Mouse (Mus musculus) CH12.LX (cell line): Measurements from ENCODE around the gene Gstm1.

Source experiments
- CHD2 ChIP-seq: IDR thresholded peaks from 2 replicates; pipeline ENCODE4 v1.6.1; 2011; ENCODE audit warnings: low read length, improper control_type of control experiment
- CTCF ChIP-seq, 2 experiments: IDR thresholded peaks in 1 of 2; conservative IDR thresholded peaks in 1 of 2; 2 replicates each; pipeline ENCODE4 v1.5.1; 2011 to 2012; ENCODE audit warnings: low read depth in 2 of 2, low read length in 2 of 2, improper control_type of control experiment in 1 of 2, inconsistent platforms in 1 of 2, mild to moderate bottlenecking in 1 of 2, moderate library complexity in 1 of 2
- EP300 ChIP-seq: IDR thresholded peaks from 2 replicates; pipeline ENCODE4 v1.6.1; 2011; ENCODE audit warnings: low read length, improper control_type of control experiment
- GABPA ChIP-seq: IDR thresholded peaks from 2 replicates; pipeline ENCODE4 v1.6.1; 2012; ENCODE audit warnings: low read depth, low read length, improper control_type of control experiment, inconsistent platforms; ENCODE audit not compliant: insufficient replicate concordance
- HCFC1 ChIP-seq: IDR thresholded peaks from 2 replicates; pipeline ENCODE4 v1.6.1; 2012; ENCODE audit warnings: low read depth, mild to moderate bottlenecking, inconsistent platforms, low read length, improper control_type of control experiment
- IRF4 ChIP-seq: IDR thresholded peaks from 2 replicates; pipeline ENCODE4 v1.6.1; 2014; ENCODE audit warnings: low read depth, mild to moderate bottlenecking, inconsistent platforms, low read length, improper control_type of control experiment
- MYC ChIP-seq: IDR thresholded peaks from 2 replicates; pipeline ENCODE4 v1.6.1; 2011; ENCODE audit warnings: low read depth, mild to moderate bottlenecking, improper control_type of control experiment, low read length
- NRF1 ChIP-seq: IDR thresholded peaks from 2 replicates; pipeline ENCODE4 v1.6.1; 2014; ENCODE audit warnings: low read depth, mild to moderate bottlenecking, inconsistent platforms, low read length, improper control_type of control experiment, moderate library complexity
- POLR2A ChIP-seq: IDR thresholded peaks from 2 replicates; pipeline ENCODE4 v1.6.1; 2011; ENCODE audit warnings: low read depth, mild to moderate bottlenecking, improper control_type of control experiment, low read length
- POLR2AphosphoS2 ChIP-seq: IDR thresholded peaks from 2 replicates; pipeline ENCODE4 v1.6.1; 2011; ENCODE audit warnings: low read depth, low read length, improper control_type of control experiment
- SIN3A ChIP-seq: IDR thresholded peaks from 2 replicates; pipeline ENCODE4 v1.6.1; 2012; ENCODE audit warnings: low read length, improper control_type of control experiment, inconsistent platforms
- SMC3 ChIP-seq: IDR thresholded peaks from 2 replicates; pipeline ENCODE4 v1.6.1; 2011; ENCODE audit warnings: low read depth, low read length, improper control_type of control experiment
- TCF12 ChIP-seq: IDR thresholded peaks from 2 replicates; pipeline ENCODE4 v1.6.1; 2014; ENCODE audit warnings: low read depth, mild to moderate bottlenecking, inconsistent platforms, low read length, improper control_type of control experiment
- ZC3H11A ChIP-seq: IDR thresholded peaks from 2 replicates; pipeline ENCODE4 v1.6.1; 2012; ENCODE audit warnings: low read depth, mild to moderate bottlenecking, inconsistent platforms, low read length, improper control_type of control experiment

GRCm38 (mm10) chr3:107981261-107981660 is 36.5 kb downstream of the Gstm1 start:
- no peak for TF ChIP-seq SIN3A
- no peak for TF ChIP-seq SMC3
- no peak for TF ChIP-seq EP300
- TF ChIP-seq POLR2A, result no peak
- no peak for TF ChIP-seq IRF4
- TF ChIP-seq MYC, result no peak
- no peak for TF ChIP-seq TCF12
- TF ChIP-seq GABPA, result no peak
- TF ChIP-seq CTCF (conservative IDR thresholded peaks at IDR 0.05 in 1 of 2, IDR thresholded peaks at IDR 0.05 in 1 of 2; ENCODE audit: low read depth in 2 of 2, low read length in 2 of 2), result no peak
- TF ChIP-seq CHD2, result no peak
- no peak for TF ChIP-seq HCFC1
- TF ChIP-seq POLR2AphosphoS2, result no peak
- TF ChIP-seq NRF1, result no peak
- no peak for TF ChIP-seq ZC3H11A
